Mouse (Mus musculus): Measurements from ENCODE around the gene Hdac4.

- no peak for TF ChIP-seq EP300 (IDR thresholded peaks at IDR 0.05; ENCODE audit: low read depth)
- TF ChIP-seq CTCF (IDR thresholded peaks at IDR 0.05; ENCODE audit: low read depth) = no peak
Observed at GRCm38 (mm10) chr1:92075312-92075711, 120.2 kb downstream of the Hdac4 start.

Data from liver, postnatal 0 days (tissue).